Mouse (Mus musculus) neural tube, embryonic 14.5 days (tissue): ENCODE data around the gene Trib3. TPM values are rescaled to one million over a fixed set of nuclear protein-coding genes. Genes with fewer than 3 reads are reported as not detected.

Experiments used
- ATAC-seq: fragments of 200-750 bp; cut with Nextera tagmentation; 2 replicates; pipeline ENCODE4 v1.8.0; 2017; ENCODE audit warnings: low read depth, mild to moderate bottlenecking, moderate TSS enrichment, moderate library complexity
- H3K27ac ChIP-seq: fragments of 300-500 bp; sonication (generic); 2 replicates; pipeline ENCODE4 v1.5.1; 2014; ENCODE audit warnings: low read depth, mild to moderate bottlenecking, control low read depth, low read length, moderate library complexity, mixed read lengths
- H3K27me3 ChIP-seq: fragments of 300-500 bp; sonication (generic); 2 replicates; pipeline ENCODE4 v1.6.1; 2014; ENCODE audit warnings: low read length; ENCODE audit not compliant: control insufficient read depth, insufficient read depth
- H3K36me3 ChIP-seq: fragments of 300-500 bp; sonication (generic); 2 replicates; pipeline ENCODE4 v1.6.1; 2014; ENCODE audit warnings: low read length, mixed read lengths; ENCODE audit not compliant: control insufficient read depth, insufficient read depth
- H3K4me1 ChIP-seq: fragments of 300-500 bp; sonication (generic); 2 replicates; pipeline ENCODE4 v1.6.1; 2014; ENCODE audit warnings: low read length; ENCODE audit not compliant: control insufficient read depth, insufficient read depth
- H3K4me2 ChIP-seq: fragments of 300-500 bp; sonication (generic); 2 replicates; pipeline ENCODE4 v1.6.1; 2014; ENCODE audit warnings: mild to moderate bottlenecking, low read depth, low read length, control low read depth
- H3K4me3 ChIP-seq: fragments of 300-500 bp; sonication (generic); 2 replicates; pipeline ENCODE4 v1.5.1; 2014; ENCODE audit warnings: low read depth, low read length, control low read depth, mixed read lengths
- H3K9ac ChIP-seq: fragments of 300-500 bp; sonication (generic); replicated peaks from 2 replicates; pipeline ENCODE4 v1.6.1; 2014; ENCODE audit warnings: low read depth, mild to moderate bottlenecking, control low read depth, low read length, mixed read lengths
- H3K9me3 ChIP-seq: fragments of 300-500 bp; sonication (generic); 2 replicates; pipeline ENCODE4 v1.6.1; 2016; ENCODE audit warnings: low read length; ENCODE audit not compliant: control insufficient read depth
- WGBS: fragments of 180-500 bp; shearing (Covaris S2); extraction: QIAGEN DNeasy Blood & Tissue Kit; methylation state at CpG from one replicate; pipeline ENCODE4 v1.1.7; 2014; 5-methylcytosine and 5-hydroxymethylcytosine counted together
- polyA plus RNA-seq: library from polyadenylated mRNA; unstranded; fragments of >200 nt; fragmentation: Nextera tagmentation; extraction: Ambion mirVana; gene quantifications from 2 replicates; pipeline ENCODE4 v1.2.1, GENCODE M21; 2014

The Trib3 gene
- 1.1 and 1.6 TPM in 2 replicates for polyA plus RNA-seq

GRCm38 (mm10) chr2:152343329-152344213 lies at the start of gene Trib3:
Trib3 (minus strand) TSS chr2:152344032.
- H3K4me3 ChIP-seq, result peak within 1 kb of the TSS; percentile 48
- no peaks in the 10 kb centered on the region for H3K36me3 ChIP-seq
- peaks cover 5% of the 10 kb centered on the region; the same call in 1 of the 2 replicates for H3K4me1 ChIP-seq
- under 1% methylated on average over 50 of the region's 52 CpGs for WGBS
- H3K9me3 ChIP-seq, result no peaks in the 10 kb centered on the region
- no peaks in the 10 kb centered on the region; the same call in 1 of the 2 replicates for H3K27me3 ChIP-seq
- peak; percentile 89 for ATAC-seq
- H3K9ac ChIP-seq, result peak within 1 kb of the TSS; percentile 55
- peak within 1 kb of the TSS; percentile 92 for H3K4me2 ChIP-seq
- H3K27ac ChIP-seq, result no peak within 1 kb of the TSS; the same call in 1 of the 2 replicates

GRCm38 (mm10) chr2:152393225-152394017 lies 49.6 kb upstream of the Trib3 start:
- Histone ChIP-seq H3K9me3 (no peaks in the 10 kb centered on the region), H3K4me2 (peak overlapping the region; percentile 90), H3K4me1 (peaks cover 25% of the 10 kb centered on the region), H3K27ac (no peak overlapping the region), H3K27me3 (no peaks in the 10 kb centered on the region), H3K4me3 (0 out of 2 replicates have a peak overlapping the region, but pooled peaks have one; percentile 1), H3K36me3 (no peaks in the 10 kb centered on the region), H3K9ac (no peak overlapping the region)
- no peak for ATAC-seq
- 59% methylated on average over 9 of the region's 9 CpGs for WGBS

GRCm38 (mm10) chr2:152392786-152393185 lies 49.0 kb upstream of the Trib3 start:
- Histone ChIP-seq H3K4me3 (no peak overlapping the region), H3K4me2 (no peak overlapping the region), H3K27me3 (no peaks in the 10 kb centered on the region), H3K9ac (no peak overlapping the region), H3K4me1 (peaks cover 25% of the 10 kb centered on the region), H3K36me3 (no peaks in the 10 kb centered on the region), H3K27ac (no peak overlapping the region), H3K9me3 (no peaks in the 10 kb centered on the region)
- ATAC-seq, result no peak
- 18% methylated on average over 3 of the region's 3 CpGs for WGBS

GRCm38 (mm10) chr2:152384191-152384590 lies 40.4 kb upstream of the Trib3 start:
- Histone ChIP-seq H3K27ac (no peak overlapping the region), H3K27me3 (no peaks in the 10 kb centered on the region), H3K36me3 (no peaks in the 10 kb centered on the region), H3K9ac (no peak overlapping the region), H3K9me3 (no peaks in the 10 kb centered on the region), H3K4me3 (no peak overlapping the region), H3K4me1 (no peaks in the 10 kb centered on the region), H3K4me2 (no peak overlapping the region)
- 78% methylated on average over 4 of the region's 4 CpGs for WGBS
- no peak for ATAC-seq

- no peaks in the 10 kb centered on the region for H3K9me3 ChIP-seq
- no peaks in the 10 kb centered on the region for H3K36me3 ChIP-seq
- peak within 1 kb of the TSS; percentile 34 for H3K4me3 ChIP-seq
- H3K4me2 ChIP-seq, result peak within 1 kb of the TSS; percentile 53
- ATAC-seq, result peak; percentile 87
- peaks cover 17% of the 10 kb centered on the region for H3K4me1 ChIP-seq
- WGBS, result 1% methylated on average over 16 of the region's 16 CpGs
- H3K27ac ChIP-seq, result peak within 1 kb of the TSS; percentile 91
- peak within 1 kb of the TSS; percentile 53 for H3K9ac ChIP-seq
- no peaks in the 10 kb centered on the region for H3K27me3 ChIP-seq
Observed at GRCm38 (mm10) chr2:152376345-152376741, 32.5 kb upstream of the Trib3 start, which contains the start of gene Nrsn2. Nrsn2 (minus strand) TSS chr2:152376638.

- H3K9me3 ChIP-seq, result no peaks in the 10 kb centered on the region
- no peaks in the 10 kb centered on the region for H3K36me3 ChIP-seq
- H3K9ac ChIP-seq, result peak overlapping the region; percentile 53
- peak overlapping the region; percentile 91 for H3K27ac ChIP-seq
- H3K4me1 ChIP-seq, result peaks cover 17% of the 10 kb centered on the region
- H3K4me2 ChIP-seq, result peak overlapping the region; percentile 53
- peak; percentile 88 for ATAC-seq
- WGBS, result 2% methylated on average over 21 of the region's 21 CpGs
- peak overlapping the region; percentile 34 for H3K4me3 ChIP-seq
- no peaks in the 10 kb centered on the region for H3K27me3 ChIP-seq
Observed at GRCm38 (mm10) chr2:152375652-152376344, 32.0 kb upstream of the Trib3 start.

GRCm38 (mm10) chr2:152373547-152373946 lies 29.7 kb upstream of the Trib3 start:
- H3K27ac ChIP-seq, result no peak overlapping the region
- H3K27me3 ChIP-seq, result no peaks in the 10 kb centered on the region
- WGBS, result 82% methylated on average over 9 of the region's 9 CpGs
- peaks cover 17% of the 10 kb centered on the region for H3K4me1 ChIP-seq
- H3K36me3 ChIP-seq, result no peaks in the 10 kb centered on the region
- no peaks in the 10 kb centered on the region for H3K9me3 ChIP-seq
- ATAC-seq, result no peak
- no peak overlapping the region for H3K4me2 ChIP-seq
- H3K9ac ChIP-seq, result no peak overlapping the region
- H3K4me3 ChIP-seq, result no peak overlapping the region

- Histone ChIP-seq H3K9me3 (no peaks in the 10 kb centered on the region), H3K4me3 (no peak overlapping the region), H3K4me2 (no peak overlapping the region), H3K27ac (no peak overlapping the region), H3K9ac (no peak overlapping the region), H3K36me3 (no peaks in the 10 kb centered on the region), H3K4me1 (peaks cover 17% of the 10 kb centered on the region), H3K27me3 (no peaks in the 10 kb centered on the region)
- 75% methylated on average over 4 of the region's 4 CpGs for WGBS
- no peak for ATAC-seq
Observed at GRCm38 (mm10) chr2:152372661-152373060, 28.8 kb upstream of the Trib3 start.
